Mouse (Mus musculus) layer of hippocampus, adult 8-10 months (tissue): ENCODE measurements around the gene Lrig1. TPM values are rescaled to one million over a fixed set of nuclear protein-coding genes. Genes with fewer than 3 reads are reported as not detected.

ENCODE experiments used
- DNase-seq, 2 experiments: peaks; one replicate each; pipeline ENCODE4 v3.0.0; 2022; ENCODE audit warnings: low spot score in 2 of 2
- total RNA-seq, 4 experiments: library from RNA; stranded (reverse); gene quantifications; 2 replicates each; pipeline ENCODE4 v1.2.4; 2022

The Lrig1 gene
- total RNA-seq, 4 experiments from 2014 or later: 25.4 to 44.9 (median 33.5) TPM

DNA sequence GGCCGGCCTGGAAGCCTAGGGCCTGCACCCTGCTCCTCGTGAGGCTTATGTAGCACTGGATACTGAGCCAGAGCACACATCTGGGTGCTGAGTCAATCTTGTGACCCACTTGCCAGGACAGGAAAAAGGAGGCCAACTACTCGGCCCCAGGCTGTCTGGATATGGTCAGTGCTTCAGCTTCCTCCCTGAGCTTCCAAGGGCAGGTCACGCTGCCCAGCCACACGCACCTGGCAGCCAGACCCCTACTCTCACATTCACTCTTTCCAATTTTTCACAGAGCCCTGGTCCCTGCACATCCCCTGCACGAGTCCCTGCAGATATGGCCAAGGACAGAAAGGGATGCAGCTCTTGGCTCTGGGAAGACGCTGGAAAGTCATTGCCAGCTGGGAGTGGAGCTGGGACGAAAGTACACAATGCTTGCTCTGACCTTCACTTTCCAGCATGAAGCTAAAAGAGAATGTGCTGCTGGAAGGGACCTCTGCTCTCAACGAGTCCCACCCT is 79.1 kb downstream of the Lrig1 start:
- DNase-seq: no peak

DNA sequence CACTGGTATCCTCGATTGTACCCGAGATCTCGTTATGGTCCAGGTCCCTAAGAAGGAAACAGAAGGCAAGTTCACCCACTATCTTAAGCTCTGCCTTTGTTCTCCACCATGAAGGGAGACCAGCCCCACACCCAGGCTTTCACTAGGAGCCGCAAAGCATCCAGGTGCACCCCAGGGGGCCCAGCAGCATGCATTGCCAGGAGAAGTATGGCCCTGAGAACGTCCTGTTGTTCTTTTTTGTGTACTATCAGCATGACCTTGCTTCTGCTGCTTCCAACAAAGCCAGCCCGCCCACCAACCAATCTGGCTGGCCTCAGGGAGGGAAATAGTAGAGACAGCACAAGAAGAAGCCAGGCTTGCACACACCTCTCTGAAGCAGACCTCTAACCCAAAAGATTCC is 79.7 kb downstream of the Lrig1 start:
- DNase-seq: no peak

DNA sequence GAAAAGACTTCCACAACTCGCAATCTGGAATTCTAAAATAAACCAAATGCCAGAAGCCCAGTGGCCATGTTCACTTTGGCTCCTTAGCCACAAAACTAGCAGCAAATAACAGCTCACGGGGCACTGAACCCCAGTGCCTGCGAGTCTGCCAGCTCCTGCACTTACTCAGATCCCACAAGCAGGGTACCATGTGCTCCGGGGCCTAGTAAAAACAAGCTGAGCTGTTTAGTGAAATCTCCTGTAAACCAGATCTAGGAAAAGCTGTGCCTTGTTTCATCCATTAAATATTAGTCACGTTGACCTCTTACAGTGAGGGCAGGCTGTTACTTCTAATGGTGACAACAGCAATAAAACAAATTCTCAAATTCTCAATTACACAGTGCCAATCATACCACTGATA is 81.3 kb downstream of the Lrig1 start:
- DNase-seq: no peak

DNA sequence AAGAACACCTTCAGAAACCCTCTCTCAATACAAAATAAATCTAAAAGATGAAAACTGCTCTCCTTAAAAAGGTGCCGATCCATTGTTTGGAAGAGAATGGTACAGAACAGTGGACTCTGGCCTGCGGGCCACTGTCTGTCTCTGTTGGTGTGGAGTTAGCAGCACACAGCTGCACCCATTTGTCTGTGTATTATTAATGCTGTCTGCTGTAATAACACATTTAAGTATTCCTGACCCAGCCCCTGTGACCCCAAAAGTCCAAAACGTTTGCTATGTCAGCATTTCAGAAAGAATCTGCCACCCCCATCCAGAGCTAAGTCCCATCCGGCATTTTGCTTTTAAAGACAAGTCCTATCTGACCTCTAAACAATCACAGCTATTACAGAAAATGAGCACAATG is 84.0 kb downstream of the Lrig1 start:
- no peak for DNase-seq

DNA sequence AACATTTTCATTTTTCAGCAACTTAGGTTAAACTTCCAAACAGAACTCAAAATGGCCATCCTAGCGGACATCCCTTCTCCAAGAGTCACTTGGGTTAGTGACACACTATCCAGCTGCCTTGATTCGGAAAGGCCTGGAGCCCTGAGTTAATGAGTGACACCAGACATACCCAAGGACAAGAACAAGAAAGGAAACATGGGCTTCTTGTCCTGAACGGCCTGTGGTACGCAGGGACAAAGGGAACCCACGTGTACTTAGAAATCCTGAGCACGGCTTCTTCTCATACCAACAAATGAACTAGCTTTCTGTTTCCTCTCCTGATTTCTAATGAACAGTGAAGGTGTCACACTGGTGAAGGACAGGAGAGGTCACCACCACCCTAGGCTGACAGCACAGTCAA is 85.6 kb downstream of the Lrig1 start:
- no peak for DNase-seq

DNA sequence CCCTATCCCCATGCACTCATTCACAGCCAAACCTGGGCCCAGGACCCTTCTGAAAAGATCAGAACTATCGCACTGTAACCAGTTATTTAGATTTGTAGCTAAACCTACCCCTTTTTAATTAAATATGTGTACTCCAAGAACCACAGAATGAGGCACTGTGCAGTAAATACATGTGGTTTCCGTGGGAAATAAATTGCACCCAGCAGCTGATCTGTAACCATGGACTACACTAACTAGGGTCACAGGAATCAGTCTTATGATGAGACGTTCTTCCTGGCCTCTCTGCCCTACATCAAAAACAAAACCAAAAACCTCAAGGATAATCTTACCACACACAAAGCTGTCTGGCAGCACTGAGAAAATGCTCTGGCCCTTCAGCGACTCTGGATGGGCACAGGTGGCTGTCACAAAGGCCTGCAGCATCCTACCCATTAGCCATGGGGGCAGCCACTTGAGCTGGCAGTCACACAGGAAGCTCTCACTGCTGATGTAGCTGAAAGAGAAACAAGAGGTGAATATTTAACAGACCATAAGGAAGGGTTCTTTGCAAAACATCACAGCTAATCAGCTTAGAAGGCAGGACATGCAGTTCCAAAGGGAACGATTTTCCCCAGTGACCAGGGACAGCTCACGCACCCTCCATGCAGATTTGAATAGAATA is 86.6 kb downstream of the Lrig1 start:
- DNase-seq: no peak

DNA sequence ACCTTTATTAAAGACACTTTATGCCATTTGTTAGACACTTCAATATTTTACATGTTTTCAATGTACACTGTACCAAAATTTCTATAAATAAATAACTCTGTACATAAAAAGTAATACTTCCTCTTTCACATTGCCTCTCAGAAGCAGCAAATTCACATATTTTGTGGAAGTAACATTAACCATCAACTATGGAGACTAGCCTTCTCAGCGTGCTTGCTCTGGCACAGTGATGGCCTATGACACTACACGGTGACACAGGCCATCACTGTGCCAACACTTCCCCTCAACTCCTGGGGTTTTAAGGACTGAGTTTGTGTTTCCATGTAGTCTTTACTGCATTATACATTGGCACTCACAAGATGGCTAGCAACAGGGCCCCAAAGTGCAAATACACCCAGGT is 95.4 kb downstream of the Lrig1 start:
- no peak for DNase-seq

DNA sequence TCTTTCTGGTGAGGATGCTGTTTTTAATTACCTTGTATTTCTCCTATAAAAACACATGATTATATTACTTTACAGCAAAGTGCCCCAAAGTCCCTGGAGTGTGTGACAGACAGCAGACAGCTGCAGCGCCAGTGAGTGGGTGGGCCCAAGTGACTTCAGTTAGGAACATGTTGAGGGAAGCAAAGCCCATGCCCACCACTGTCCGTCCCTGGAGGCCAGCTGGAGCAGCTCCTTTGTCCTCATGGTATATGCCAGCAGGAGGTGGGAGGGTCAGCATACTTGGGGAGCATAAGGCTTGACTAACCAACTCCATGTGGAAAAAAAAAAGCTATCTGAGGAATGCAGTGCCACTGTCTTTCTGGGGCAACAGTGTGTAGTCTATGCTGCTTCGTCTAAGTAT is 95.9 kb downstream of the Lrig1 start:
- no peak for DNase-seq

DNA sequence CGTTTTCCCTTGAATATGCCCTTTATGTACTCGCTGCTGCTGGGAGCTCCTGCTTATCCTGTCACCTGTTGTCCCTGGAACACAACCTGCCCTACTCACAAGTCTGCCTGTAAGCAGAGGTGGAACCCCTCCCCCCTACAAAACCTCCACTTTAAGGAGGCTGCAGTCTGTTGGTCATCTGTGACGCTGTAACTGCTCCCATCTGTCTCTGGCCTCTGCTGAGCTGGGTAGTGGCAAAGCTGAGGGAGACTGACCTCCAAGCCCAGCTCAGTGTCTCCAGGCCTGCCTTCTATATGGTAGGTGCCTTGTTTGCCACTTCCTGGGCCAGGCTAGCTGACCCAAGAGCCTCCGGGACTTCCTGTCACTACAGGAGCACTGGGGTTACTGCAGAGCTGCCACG is 98.1 kb downstream of the Lrig1 start:
- DNase-seq: no peak

DNA sequence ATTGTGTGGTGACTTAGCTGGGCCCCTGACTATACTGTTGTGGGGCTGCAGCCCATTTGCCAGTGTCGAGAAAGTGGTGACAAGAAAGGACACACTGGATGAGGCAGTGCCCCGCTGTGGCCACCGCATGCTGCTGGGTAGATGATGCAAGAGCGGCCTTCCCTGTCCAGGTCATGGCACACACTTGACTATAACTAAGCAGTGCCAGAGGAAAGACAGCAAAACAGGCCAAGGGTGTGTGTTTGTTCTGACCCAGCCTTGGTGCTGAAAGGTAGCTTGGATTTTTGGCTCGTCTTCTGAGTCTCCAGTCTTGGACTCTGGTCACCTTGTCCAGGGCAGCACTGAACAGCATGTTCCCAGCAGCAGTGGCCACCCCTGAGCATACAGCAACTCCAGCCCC is 98.9 kb downstream of the Lrig1 start:
- no peak for DNase-seq

DNA sequence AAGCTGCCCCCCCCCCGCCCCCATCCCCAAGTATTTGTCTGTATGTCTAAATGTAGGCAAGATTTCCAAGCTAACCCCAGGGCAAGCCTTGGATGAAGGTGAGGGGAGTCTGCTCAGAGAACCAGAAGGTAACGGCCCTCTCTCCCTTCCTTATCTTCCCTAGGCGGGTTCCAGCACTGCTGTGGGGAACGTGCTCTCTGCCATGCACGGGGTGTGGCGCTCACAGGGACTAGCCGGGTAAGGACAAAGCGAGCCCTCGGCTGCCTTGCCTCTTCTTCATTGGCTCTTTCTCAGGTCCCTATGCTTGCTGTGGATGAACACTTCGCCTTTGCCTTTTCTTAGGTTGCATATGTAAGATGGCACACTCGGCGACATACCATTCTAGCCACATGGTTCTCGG is 100.9 kb downstream of the Lrig1 start:
- DNase-seq: no peak

DNA sequence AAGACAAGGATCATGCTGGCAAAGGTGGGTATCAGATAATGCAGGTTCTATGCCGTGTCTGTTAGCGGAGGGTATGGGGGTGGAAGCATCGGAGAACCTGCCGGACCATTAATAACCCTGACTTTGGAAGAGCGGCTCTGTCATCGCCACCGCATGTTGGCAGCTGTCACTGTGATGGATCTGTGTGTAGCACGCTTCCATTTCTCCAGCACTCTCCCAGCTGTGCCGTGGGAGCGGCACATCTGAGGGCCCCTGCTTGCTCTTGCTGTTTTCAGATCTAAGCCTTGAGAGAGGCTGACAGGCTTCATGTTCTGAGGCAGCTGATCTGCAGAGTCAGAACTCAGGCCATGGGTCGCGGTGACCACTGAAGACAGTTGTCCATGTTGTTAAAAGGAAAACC is 101.5 kb downstream of the Lrig1 start:
- no peak for DNase-seq

DNA sequence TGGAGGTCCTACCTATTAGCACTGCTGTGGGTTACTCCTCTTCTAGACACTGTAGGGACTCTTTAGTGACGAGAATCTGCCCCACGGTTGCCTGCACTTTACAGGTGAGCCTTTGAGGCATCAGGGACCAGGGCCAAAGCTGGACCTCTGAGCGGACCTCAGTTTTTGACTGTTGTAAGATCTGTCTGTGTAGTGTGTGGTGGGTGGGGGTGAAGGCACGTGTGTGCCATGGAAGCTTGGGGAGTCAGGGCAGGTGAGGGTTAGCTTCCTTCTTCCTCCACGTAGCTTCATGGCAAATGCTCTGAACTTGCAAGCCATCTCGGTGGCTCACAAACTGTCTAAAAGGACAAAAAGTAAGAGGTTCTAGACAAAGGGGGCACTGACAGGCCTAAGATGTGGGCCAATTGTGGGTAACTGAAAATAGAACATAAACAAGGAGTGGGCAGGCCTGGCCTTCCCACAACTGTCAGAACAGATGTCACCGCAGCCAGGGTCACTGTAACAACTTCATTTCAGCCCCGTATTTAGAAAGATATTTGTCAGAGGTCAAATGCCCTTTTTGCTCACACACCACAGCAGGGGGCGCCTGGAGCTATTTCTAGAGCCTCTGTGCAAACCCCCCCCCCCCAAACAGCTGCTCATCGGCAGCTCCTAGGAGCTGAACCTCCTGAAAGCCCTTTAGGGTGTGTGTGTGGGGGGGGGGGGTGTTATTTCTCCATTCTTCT is 103.0 kb downstream of the Lrig1 start:
- no peak for DNase-seq

DNA sequence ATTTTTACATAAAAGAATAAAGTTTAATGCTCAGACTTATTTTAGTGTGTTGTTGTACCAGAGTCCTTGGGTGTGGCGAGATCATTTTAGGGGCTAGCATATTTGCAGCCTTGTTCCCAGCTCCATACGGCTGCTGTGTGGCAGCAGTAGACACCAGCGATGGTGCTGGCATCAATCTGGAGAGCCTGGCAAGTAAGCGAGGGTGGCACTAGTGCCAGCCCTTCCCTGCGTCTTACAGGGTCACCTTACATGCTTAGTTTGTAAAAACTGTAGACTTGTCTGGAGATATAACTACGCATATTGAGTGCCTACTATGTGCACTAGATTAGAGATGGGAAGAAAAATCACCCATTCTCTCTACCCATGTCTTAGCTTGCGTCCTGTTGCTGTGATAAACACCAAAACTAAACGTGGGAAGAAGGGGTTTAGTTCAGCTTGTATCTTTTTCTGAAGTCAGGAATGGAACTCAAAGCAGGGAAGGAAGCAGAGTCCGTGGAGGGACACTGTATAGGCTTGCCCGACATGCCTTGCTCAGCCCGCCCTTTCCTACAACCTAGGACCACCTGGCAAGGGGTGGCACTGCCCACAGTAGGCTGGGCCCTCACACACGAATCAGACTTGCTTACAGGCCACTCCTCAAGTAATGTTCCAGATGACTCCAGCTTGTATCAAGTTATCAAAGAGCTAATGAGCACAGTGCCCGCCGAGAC is 103.8 kb downstream of the Lrig1 start:
- DNase-seq: no peak

DNA sequence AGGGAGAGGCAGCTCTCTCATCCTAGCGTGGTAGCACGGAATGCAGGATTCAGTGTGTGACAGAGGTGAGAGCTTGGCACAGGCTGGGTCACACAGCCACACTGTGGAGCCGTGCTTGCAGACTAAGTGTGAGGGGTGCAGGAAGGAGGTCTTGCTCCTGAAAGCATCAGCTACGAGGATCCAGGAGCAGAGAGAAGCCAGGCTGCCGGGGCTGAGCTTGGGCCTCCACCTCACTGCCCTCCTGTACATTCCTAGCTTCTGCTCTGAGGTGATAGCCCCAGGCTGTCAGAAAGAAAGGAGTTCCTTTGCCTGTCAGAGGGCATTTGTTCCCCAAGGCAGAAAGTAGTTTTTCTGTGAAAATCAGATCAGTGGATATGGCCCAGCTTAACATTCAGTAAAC is 104.8 kb downstream of the Lrig1 start:
- no peak for DNase-seq

DNA sequence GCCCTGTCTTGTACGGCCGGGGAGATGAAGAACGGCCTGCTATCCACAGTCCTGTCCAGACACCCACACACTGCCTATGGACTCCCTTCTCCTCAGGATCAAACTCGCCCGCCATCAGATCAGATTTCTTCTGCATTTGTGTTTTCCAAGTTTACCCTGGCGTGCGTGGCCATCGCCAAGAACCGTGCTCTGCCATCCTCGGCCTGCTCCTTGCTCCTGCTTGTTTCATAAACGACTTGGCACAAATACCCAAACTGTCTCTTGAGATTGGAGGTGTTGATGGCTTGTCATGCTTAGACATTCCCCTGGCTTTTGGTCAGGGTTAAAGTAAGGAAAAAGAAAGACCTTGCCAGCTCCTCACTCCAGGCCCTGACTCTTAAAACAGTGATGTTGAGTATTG is 105.2 kb downstream of the Lrig1 start:
- DNase-seq: no peak

DNA sequence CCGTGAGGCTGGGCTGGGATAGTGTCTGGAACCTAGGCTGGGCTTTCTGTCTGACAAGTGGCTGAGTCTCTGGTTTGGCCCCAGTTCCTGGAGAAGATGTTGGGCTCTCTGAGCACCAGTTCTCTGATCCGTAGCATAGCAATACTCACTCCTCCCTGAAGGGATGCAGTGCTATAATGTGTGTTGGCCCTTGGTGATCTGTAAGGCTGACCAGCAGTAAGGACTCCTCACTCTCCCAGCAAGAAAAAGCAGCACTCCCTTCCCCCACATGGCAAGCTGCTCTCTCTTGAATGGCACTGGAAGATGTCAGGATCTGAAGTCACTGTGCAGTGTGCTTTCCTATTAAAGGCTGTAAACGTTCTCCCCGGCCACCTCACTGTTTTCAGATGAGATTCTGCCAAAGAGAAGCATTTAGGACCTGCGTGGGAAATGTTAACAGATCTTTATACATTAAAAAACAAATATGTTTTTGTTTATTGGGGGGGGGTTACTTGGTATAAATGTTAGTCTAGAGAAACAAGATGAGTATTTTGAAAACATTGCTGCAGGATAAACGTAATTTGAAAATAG is 105.8 kb downstream of the Lrig1 start:
- DNase-seq: no peak

DNA sequence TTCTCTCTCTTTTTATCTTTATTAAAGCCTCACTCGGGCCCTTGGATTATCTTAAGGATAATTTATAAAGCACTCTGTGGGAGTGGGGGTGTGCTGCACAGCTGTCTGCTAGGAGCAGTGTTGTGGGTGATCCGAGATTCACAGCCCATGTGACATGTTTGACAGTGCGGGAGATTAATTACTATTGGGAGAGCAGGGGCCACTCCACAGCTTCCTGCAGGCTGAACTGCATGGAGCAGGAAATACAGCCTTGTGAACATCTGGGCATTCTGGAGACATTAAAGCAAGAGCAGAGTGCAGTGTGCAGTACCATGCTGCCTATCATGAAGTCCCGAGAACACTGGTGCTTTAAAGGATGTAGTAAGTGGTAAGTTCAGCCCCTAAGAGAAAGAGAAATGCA is 107.2 kb downstream of the Lrig1 start:
- DNase-seq: no peak

DNA sequence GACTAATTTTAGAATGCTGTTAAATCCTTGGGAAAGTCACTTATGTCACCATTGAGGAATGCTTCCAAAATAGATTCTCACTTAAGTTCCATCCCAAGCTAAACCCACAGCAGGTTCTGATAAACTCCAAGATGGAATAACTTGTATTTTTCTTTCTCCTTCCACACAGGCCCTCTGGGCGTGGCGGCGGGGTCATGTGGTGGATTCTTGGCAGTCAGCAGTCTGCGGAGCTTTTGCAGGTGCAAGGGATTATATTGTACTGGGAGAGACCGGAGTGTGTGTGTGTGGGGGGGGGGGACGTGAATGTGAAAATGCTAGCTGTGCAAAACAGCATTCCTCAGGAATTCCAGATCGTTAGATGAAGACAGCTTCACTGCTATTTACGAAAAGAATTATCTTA is 107.7 kb downstream of the Lrig1 start:
- DNase-seq: no peak

DNA sequence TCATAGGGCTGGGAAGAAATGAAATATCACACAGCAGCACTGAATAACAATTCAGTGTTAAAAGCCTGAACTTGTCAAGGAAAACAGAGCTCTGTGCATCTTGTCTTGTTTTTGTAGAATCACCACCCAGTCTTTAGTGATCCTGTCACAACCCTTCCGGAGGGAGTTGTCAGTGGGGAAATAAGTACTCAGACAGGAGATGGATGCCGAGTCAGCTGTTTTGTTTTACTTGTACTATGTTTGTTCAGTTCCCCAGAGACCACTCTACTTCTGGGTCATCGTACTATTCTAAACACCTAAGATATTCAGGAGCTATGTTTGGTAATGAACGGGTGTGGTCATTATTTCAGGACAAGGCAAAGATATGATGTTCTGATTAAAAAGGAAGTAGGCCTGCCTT is 111.6 kb downstream of the Lrig1 start:
- no peak for DNase-seq

DNA sequence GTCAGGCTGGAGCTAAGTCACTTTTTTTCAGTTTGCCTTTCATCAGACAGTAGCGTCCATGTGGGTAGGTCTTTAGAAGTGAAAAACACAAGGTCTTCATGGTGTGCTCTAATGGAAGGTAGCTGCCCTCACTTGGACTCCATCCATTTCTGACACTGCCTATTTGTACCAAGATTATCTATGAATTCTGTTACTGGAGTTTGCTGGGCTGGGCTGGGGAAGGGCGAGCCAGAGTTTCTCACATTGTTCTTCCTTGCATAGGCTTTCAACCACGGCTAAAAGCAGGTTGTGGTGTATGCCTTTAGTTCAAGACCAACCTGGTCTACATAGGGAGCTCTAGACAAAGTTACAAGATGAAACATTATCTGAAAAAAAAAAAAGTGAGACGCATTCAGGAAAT is 115.0 kb downstream of the Lrig1 start:
- DNase-seq: no peak

DNA sequence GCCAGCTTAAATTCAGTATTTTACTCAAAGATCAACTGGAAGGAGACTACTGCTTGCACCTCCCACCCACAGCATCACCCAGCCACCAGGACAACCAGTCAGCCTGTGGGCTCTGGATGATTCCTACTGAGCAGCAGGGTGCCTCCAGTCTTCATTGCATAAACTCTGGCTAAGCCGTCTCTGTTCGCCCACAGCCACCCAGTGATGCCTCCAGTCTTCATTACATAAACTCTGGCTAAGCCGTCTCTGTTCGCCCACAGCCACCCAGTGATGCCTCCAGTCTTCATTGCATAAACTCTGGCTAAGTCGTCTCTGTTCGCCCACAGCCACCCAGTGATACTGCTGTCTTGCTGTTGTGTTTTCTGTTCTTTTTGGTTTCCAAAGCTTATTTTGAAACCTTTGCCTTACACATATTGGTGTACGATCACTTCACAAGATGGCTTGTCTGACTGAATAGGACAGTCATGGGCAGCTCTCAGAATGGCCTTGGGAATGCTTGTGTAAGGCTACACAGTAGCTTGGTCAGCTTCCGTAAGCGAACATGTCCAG is 115.7 kb downstream of the Lrig1 start:
- DNase-seq: peak; percentile 46 to 63
